Mouse (Mus musculus) CH12.LX (cell line): ENCODE data around the gene Mettl7a1. TPM values are rescaled to one million over a fixed set of nuclear protein-coding genes. Genes with fewer than 3 reads are reported as not detected.
"Not testable (repeated sequence)": the region's sequence is repeated elsewhere in the genome, so short reads cannot be mapped to it uniquely, and the experiment has no call there.

Experiments used
- DNase-seq: peaks from one replicate; pipeline ENCODE4 v3.0.0-alpha.2; 2013; ENCODE audit errors: extremely low read depth
- H3K27ac ChIP-seq: 2 replicates; pipeline ENCODE4 v1.5.1; 2012; ENCODE audit warnings: low read depth, mild to moderate bottlenecking, control low read depth, moderate library complexity; ENCODE audit not compliant: insufficient read depth
- H3K27me3 ChIP-seq: replicated peaks from 2 replicates; pipeline ENCODE3; 2012; ENCODE audit warnings: inconsistent platforms
- H3K36me3 ChIP-seq, 2 experiments: replicated peaks in 1 of 2; 2 replicates each; pipeline versions ENCODE3 to v1.6.1; 2012; ENCODE audit warnings: inconsistent platforms in 1 of 2, low read length in 1 of 2, mild to moderate bottlenecking in 1 of 2, mixed read lengths in 1 of 2, moderate library complexity in 1 of 2; ENCODE audit not compliant: control insufficient read depth in 1 of 2, insufficient read depth in 1 of 2
- H3K4me1 ChIP-seq, 2 experiments: 2 replicates each; pipeline ENCODE4 v1.6.1; 2012; ENCODE audit warnings: inconsistent platforms in 1 of 2, moderate library complexity in 1 of 2; ENCODE audit not compliant: insufficient read depth in 2 of 2, control insufficient read depth in 1 of 2
- H3K4me2 ChIP-seq: 2 replicates; pipeline ENCODE4 v1.6.1; 2012; ENCODE audit warnings: low read depth, mild to moderate bottlenecking, control low read depth; ENCODE audit not compliant: poor library complexity, insufficient read depth, severe bottlenecking
- H3K4me3 ChIP-seq, 3 experiments: fragments of 150-350 bp in 1 of 3; sonication (generic) in 1 of 3; replicated peaks in 1 of 3; 2 replicates each; pipeline versions ENCODE3 to v1.5.1; 2011 to 2012; ENCODE audit warnings: low read depth in 2 of 3, low read length in 2 of 3, mild to moderate bottlenecking in 2 of 3, moderate library complexity in 2 of 3, control low read depth in 1 of 3, improper control_type of control experiment in 1 of 3, inconsistent platforms in 1 of 3, mixed read lengths in 1 of 3; ENCODE audit not compliant: poor library complexity in 1 of 3
- H3K79me2 ChIP-seq: replicated peaks from 2 replicates; pipeline ENCODE4 v1.6.1; 2012; ENCODE audit warnings: mild to moderate bottlenecking, moderate library complexity; ENCODE audit not compliant: control insufficient read depth, poor library complexity, insufficient read depth, severe bottlenecking; ENCODE audit errors: extremely low read depth
- H3K9ac ChIP-seq: 2 replicates; pipeline ENCODE4 v1.6.1; 2012; ENCODE audit warnings: low read depth, mild to moderate bottlenecking, control low read depth, moderate library complexity; ENCODE audit not compliant: insufficient read depth
- H3K9me3 ChIP-seq: replicated peaks from 2 replicates; pipeline ENCODE3; 2012; ENCODE audit warnings: low read length, inconsistent platforms, mixed read lengths
- CHD1 ChIP-seq: IDR thresholded peaks from 2 replicates; pipeline ENCODE4 v1.6.1; 2012; ENCODE audit warnings: low read depth, low read length, improper control_type of control experiment, inconsistent platforms
- CHD2 ChIP-seq: IDR thresholded peaks from 2 replicates; pipeline ENCODE4 v1.6.1; 2011; ENCODE audit warnings: low read length, improper control_type of control experiment
- CTCF ChIP-seq, 2 experiments: IDR thresholded peaks in 1 of 2; conservative IDR thresholded peaks in 1 of 2; 2 replicates each; pipeline ENCODE4 v1.5.1; 2011 to 2012; ENCODE audit warnings: low read depth in 2 of 2, low read length in 2 of 2, improper control_type of control experiment in 1 of 2, inconsistent platforms in 1 of 2, mild to moderate bottlenecking in 1 of 2, moderate library complexity in 1 of 2
- EP300 ChIP-seq: IDR thresholded peaks from 2 replicates; pipeline ENCODE4 v1.6.1; 2011; ENCODE audit warnings: low read length, improper control_type of control experiment
- ETS1 ChIP-seq: conservative IDR thresholded peaks from 2 replicates; pipeline ENCODE4 v1.6.1; 2012; ENCODE audit warnings: low read depth, mild to moderate bottlenecking, inconsistent platforms, low read length, improper control_type of control experiment, moderate library complexity
- IRF4 ChIP-seq: IDR thresholded peaks from 2 replicates; pipeline ENCODE4 v1.6.1; 2014; ENCODE audit warnings: low read depth, mild to moderate bottlenecking, inconsistent platforms, low read length, improper control_type of control experiment
- MAFK ChIP-seq: IDR thresholded peaks from 2 replicates; pipeline ENCODE4 v1.6.1; 2011; ENCODE audit warnings: low read length, improper control_type of control experiment; ENCODE audit not compliant: insufficient replicate concordance
- POLR2A ChIP-seq: IDR thresholded peaks from 2 replicates; pipeline ENCODE4 v1.6.1; 2011; ENCODE audit warnings: low read depth, mild to moderate bottlenecking, improper control_type of control experiment, low read length
- RAD21 ChIP-seq: IDR thresholded peaks from 2 replicates; pipeline ENCODE4 v1.6.1; 2011; ENCODE audit warnings: low read depth, mild to moderate bottlenecking, low read length, improper control_type of control experiment, moderate library complexity
- TBP ChIP-seq: conservative IDR thresholded peaks from 2 replicates; pipeline ENCODE4 v1.6.1; 2011; ENCODE audit warnings: low read depth, low read length, improper control_type of control experiment
- UBTF ChIP-seq: IDR thresholded peaks from 2 replicates; pipeline ENCODE4 v1.6.1; 2012; ENCODE audit warnings: low read depth, mild to moderate bottlenecking, inconsistent platforms, low read length, improper control_type of control experiment, moderate library complexity
- ZKSCAN1 ChIP-seq: IDR thresholded peaks from 2 replicates; pipeline ENCODE4 v1.6.1; 2012; ENCODE audit warnings: low read depth, inconsistent platforms, low read length, improper control_type of control experiment, borderline replicate concordance
- ZMIZ1 ChIP-seq: IDR thresholded peaks from 2 replicates; pipeline ENCODE4 v1.6.1; 2012; ENCODE audit warnings: low read depth, mild to moderate bottlenecking, inconsistent platforms, low read length, improper control_type of control experiment
- ZNF384 ChIP-seq: IDR thresholded peaks from 2 replicates; pipeline ENCODE4 v1.6.1; 2012; ENCODE audit warnings: low read depth, low read length, improper control_type of control experiment, inconsistent platforms
- dilution Hi-C: fragments of 300-500 bp; cut with MboI; formaldehyde crosslinking; loops from 2 replicates; pipeline ENCODE4 v1.14.3; 2020; ENCODE audit warnings: low sequenced_read_pairs; ENCODE audit not compliant: extremely low pct_unique_long_range_greater_than_20kb, extremely low pct_ligation_motif_present
- in situ Hi-C: fragments of 300-500 bp; cut with MboI; formaldehyde crosslinking; loops from 3 replicates; pipeline ENCODE4 v1.14.3; 2019; ENCODE audit warnings: low sequenced_read_pairs, low pct_ligation_motif_present, low pct_unique_long_range_greater_than_20kb, mixed read lengths
- polyA plus RNA-seq: library from polyadenylated mRNA; unstranded; fragments of >175 nt; gene quantifications from 2 replicates; pipeline ENCODE4 v1.2.1, GENCODE M21; 2012; ENCODE audit warnings: low read depth; ENCODE audit not compliant: insufficient read length
- total RNA-seq, 2 experiments: library from RNA; depleted of rRNA; stranded (reverse); fragments of 300-350 nt in 1 of 2; fragments of >200 nt in 1 of 2; gene quantifications; 2 replicates each; pipeline ENCODE4 v1.2.3; 2012 to 2014

The Mettl7a1 gene
- total and polyA plus RNA-seq, 3 experiments: 6.5 to 17.2 (median 14.2) TPM

- H3K4me1 ChIP-seq: no peaks in the 10 kb centered on the region
- H3K27ac ChIP-seq: no peak overlapping the region
- TF ChIP-seq ETS1 (no peak), CHD2 (no peak), EP300 (no peak), MAFK (no peak), CHD1 (no peak), ZMIZ1 (no peak)
- H3K4me2 ChIP-seq: no peak overlapping the region
- H3K79me2 ChIP-seq: no peaks in the 10 kb centered on the region
- H3K9me3 ChIP-seq: peaks cover 5% of the 10 kb centered on the region
- dilution Hi-C loops (no loop called here), in situ Hi-C loops (loop anchor here (10.0 kb wide), 1 partner anchor 56 kb away; no protein-coding TSS in a partner anchor)
- DNase-seq: no peak
- H3K36me3 ChIP-seq: no peaks in the 10 kb centered on the region
- no peaks in the 10 kb centered on the region for H3K27me3 ChIP-seq
- no peak overlapping the region for H3K9ac ChIP-seq
- no peak overlapping the region for H3K4me3 ChIP-seq
Observed at GRCm38 (mm10) chr15:100268916-100269315, 35.0 kb upstream of the Mettl7a1 start.

GRCm38 (mm10) chr15:100269776-100270175 lies 34.2 kb upstream of the Mettl7a1 start:
- Histone ChIP-seq H3K27ac (no peak overlapping the region), H3K4me3 (no peak overlapping the region), H3K9ac (no peak overlapping the region)
- TF ChIP-seq TBP: no peak
- no peak for TF ChIP-seq ZMIZ1
- no peak for TF ChIP-seq ZNF384
- no peak for TF ChIP-seq UBTF
- no peak for TF ChIP-seq CHD1
- no peak for TF ChIP-seq ETS1
- no peak for TF ChIP-seq ZKSCAN1
- no peak for TF ChIP-seq CTCF (conservative IDR thresholded peaks at IDR 0.05 in 1 of 2, IDR thresholded peaks at IDR 0.05 in 1 of 2; ENCODE audit: low read depth in 2 of 2, low read length in 2 of 2)
- no peak for TF ChIP-seq RAD21
- no peak for TF ChIP-seq IRF4
- TF ChIP-seq POLR2A: no peak
- TF ChIP-seq, all 38 proteins: peak for 0
- Histone ChIP-seq H3K79me2 (no peaks in the 10 kb centered on the region), H3K9me3 (peaks cover 5% of the 10 kb centered on the region), H3K27me3 (no peaks in the 10 kb centered on the region), H3K36me3 (no peaks in the 10 kb centered on the region), H3K4me1 (no peaks in the 10 kb centered on the region), H3K4me2 (no peak overlapping the region)
- no peak for DNase-seq
- dilution Hi-C loops (no loop called here), in situ Hi-C loops (loop anchor here (10.0 kb wide), 1 partner anchor 55 kb away; no protein-coding TSS in a partner anchor)

- in situ Hi-C loops, H3K4me3 ChIP-seq, H3K4me1 ChIP-seq, H3K79me2 ChIP-seq, H3K36me3 ChIP-seq, H3K9ac ChIP-seq, H3K27ac ChIP-seq, dilution Hi-C loops, H3K4me2 ChIP-seq, H3K9me3 ChIP-seq, H3K27me3 ChIP-seq, DNase-seq: not testable (repeated sequence)
Observed at GRCm38 (mm10) chr15:100270609-100271008, 33.3 kb upstream of the Mettl7a1 start.
